Mouse (Mus musculus) cerebellum, adult 2 months (tissue): ENCODE measurements around the gene Fhit.

ENCODE experiments used
- CTCF ChIP-seq: fragments of 200-500 bp; IDR thresholded peaks from 2 replicates; pipeline ENCODE4 v1.5.1; 2011; ENCODE audit warnings: low read depth, mild to moderate bottlenecking, control low read depth, low read length, moderate library complexity, borderline replicate concordance; ENCODE audit not compliant: insufficient read depth
- POLR2A ChIP-seq: fragments of 200-500 bp; IDR thresholded peaks from 2 replicates; pipeline ENCODE4 v1.6.1; 2011; ENCODE audit warnings: low read length, control low read depth, borderline replicate concordance; ENCODE audit not compliant: insufficient read depth

GRCm38 (mm10) chr14:10554755-10555154 is 607.1 kb downstream of the Fhit start:
- TF ChIP-seq CTCF, result no peak
- no peak for TF ChIP-seq POLR2A
